Mouse (Mus musculus) ES-E14 (cell line): ENCODE results near the gene Zfp646.

Source experiments
- CHD2 ChIP-seq: IDR thresholded peaks from 2 replicates; pipeline ENCODE4 v1.6.1; 2014; ENCODE audit warnings: mild to moderate bottlenecking, low read depth, low read length, inconsistent platforms
- HCFC1 ChIP-seq: IDR thresholded peaks from 2 replicates; pipeline ENCODE4 v1.6.1; 2012; ENCODE audit warnings: low read length, inconsistent platforms, borderline replicate concordance; ENCODE audit not compliant: insufficient read depth
- MAFK ChIP-seq: IDR thresholded peaks from 2 replicates; pipeline ENCODE4 v1.6.1; 2014; ENCODE audit warnings: mild to moderate bottlenecking, low read depth, low read length, inconsistent platforms; ENCODE audit not compliant: insufficient read depth
- ZC3H11A ChIP-seq: IDR thresholded peaks from 2 replicates; pipeline ENCODE4 v1.6.1; 2012; ENCODE audit warnings: low read depth, mild to moderate bottlenecking, inconsistent platforms, low read length, borderline replicate concordance
- ZNF384 ChIP-seq: IDR thresholded peaks from 2 replicates; pipeline ENCODE4 v1.6.1; 2012; ENCODE audit warnings: low read depth, low read length, inconsistent platforms

- TF ChIP-seq ZC3H11A (no peak), ZNF384 (no peak), CHD2 (no peak), MAFK (no peak), HCFC1 (no peak)
Observed at GRCm38 (mm10) chr7:127928596-127928995, 52.6 kb downstream of the Zfp646 start.
